Mouse (Mus musculus): Measurements from ENCODE around the gene Bmpr2. TPM values are rescaled to one million over a fixed set of nuclear protein-coding genes. Genes with fewer than 3 reads are reported as not detected.

Bmpr2 gene
- polyA plus RNA-seq, 1 experiment from 2014 or later = 5.2 TPM

- Histone ChIP-seq H3K9me3 (ENCODE audit: control insufficient read depth, low read length) (no peaks in the 10 kb centered on the region), H3K9ac (ENCODE audit: low read depth, low read length) (no peak overlapping the region), H3K27ac (ENCODE audit: low read depth, low read length) (no peak overlapping the region), H3K4me2 (no peak overlapping the region), H3K4me1 (replicated peaks; ENCODE audit: control insufficient read depth, insufficient read depth, low read length) (peaks cover 4% of the 10 kb centered on the region; the same call in 1 of the 2 replicates), H3K27me3 (replicated peaks; ENCODE audit: control insufficient read depth, insufficient read depth, low read length) (no peaks in the 10 kb centered on the region), H3K4me3 (ENCODE audit: low read depth, low read length) (no peak overlapping the region), H3K36me3 (ENCODE audit: control insufficient read depth, insufficient read depth, low read length) (peaks cover 16% of the 10 kb centered on the region)
- DNase-seq (ENCODE audit: low spot score) (no peak), ATAC-seq (replicated peaks; ENCODE audit: low FRiP score) (no peak)
- 84% methylated on average over 4 of the region's 4 CpGs for WGBS
Measured at GRCm38 (mm10) chr1:59812782-59813181, 49.6 kb downstream of the Bmpr2 start.

- no peak for ATAC-seq (replicated peaks; ENCODE audit: low FRiP score)
- Histone ChIP-seq H3K27ac (ENCODE audit: low read depth, low read length) (no peak overlapping the region), H3K9me3 (ENCODE audit: control insufficient read depth, low read length) (no peaks in the 10 kb centered on the region), H3K27me3 (replicated peaks; ENCODE audit: control insufficient read depth, insufficient read depth, low read length) (no peaks in the 10 kb centered on the region), H3K9ac (ENCODE audit: low read depth, low read length) (no peak overlapping the region), H3K4me2 (no peak overlapping the region), H3K4me1 (replicated peaks; ENCODE audit: control insufficient read depth, insufficient read depth, low read length) (peaks cover 5% of the 10 kb centered on the region; the same call in 1 of the 2 replicates), H3K36me3 (ENCODE audit: control insufficient read depth, insufficient read depth, low read length) (no peaks in the 10 kb centered on the region; the same call in 1 of the 2 replicates), H3K4me3 (ENCODE audit: low read depth, low read length) (no peak overlapping the region)
- no peak for DNase-seq (ENCODE audit: low spot score)
Measured at GRCm38 (mm10) chr1:59825421-59825820, 62.2 kb downstream of the Bmpr2 start.

GRCm38 (mm10) chr1:59826583-59826982, 63.4 kb downstream of the Bmpr2 start:
- WGBS = 86% methylated on average over 8 of the region's 8 CpGs
- H3K4me3 ChIP-seq (ENCODE audit: low read depth, low read length) = no peak overlapping the region
- peaks cover 5% of the 10 kb centered on the region; the same call in 1 of the 2 replicates for H3K4me1 ChIP-seq (replicated peaks; ENCODE audit: control insufficient read depth, insufficient read depth, low read length)
- ATAC-seq (replicated peaks; ENCODE audit: low FRiP score) (no peak), DNase-seq (ENCODE audit: low spot score) (no peak)
- H3K9ac ChIP-seq (ENCODE audit: low read depth, low read length) = no peak overlapping the region
- no peaks in the 10 kb centered on the region; the same call in 1 of the 2 replicates for H3K36me3 ChIP-seq (ENCODE audit: control insufficient read depth, insufficient read depth, low read length)
- H3K27ac ChIP-seq (ENCODE audit: low read depth, low read length) = no peak overlapping the region
- H3K9me3 ChIP-seq (ENCODE audit: control insufficient read depth, low read length) = no peaks in the 10 kb centered on the region
- no peak overlapping the region for H3K4me2 ChIP-seq
- no peaks in the 10 kb centered on the region for H3K27me3 ChIP-seq (replicated peaks; ENCODE audit: control insufficient read depth, insufficient read depth, low read length)

- Histone ChIP-seq H3K9ac (ENCODE audit: low read depth, low read length) (no peak overlapping the region), H3K27me3 (replicated peaks; ENCODE audit: control insufficient read depth, insufficient read depth, low read length) (no peaks in the 10 kb centered on the region), H3K4me3 (ENCODE audit: low read depth, low read length) (no peak overlapping the region), H3K4me2 (no peak overlapping the region), H3K4me1 (replicated peaks; ENCODE audit: control insufficient read depth, insufficient read depth, low read length) (peaks cover 5% of the 10 kb centered on the region; the same call in 1 of the 2 replicates), H3K9me3 (ENCODE audit: control insufficient read depth, low read length) (no peaks in the 10 kb centered on the region), H3K27ac (ENCODE audit: low read depth, low read length) (no peak overlapping the region), H3K36me3 (ENCODE audit: control insufficient read depth, insufficient read depth, low read length) (no peaks in the 10 kb centered on the region; the same call in 1 of the 2 replicates)
- no peak for DNase-seq (ENCODE audit: low spot score)
- 30% methylated on average over 2 of the region's 2 CpGs for WGBS
- ATAC-seq (replicated peaks; ENCODE audit: low FRiP score) = no peak
Measured at GRCm38 (mm10) chr1:59829410-59829809, 66.2 kb downstream of the Bmpr2 start.

GRCm38 (mm10) chr1:59830194-59830593, 67.0 kb downstream of the Bmpr2 start:
- ATAC-seq (replicated peaks; ENCODE audit: low FRiP score) = peak; percentile 71
- Histone ChIP-seq H3K9ac (ENCODE audit: low read depth, low read length) (no peak overlapping the region), H3K36me3 (ENCODE audit: control insufficient read depth, insufficient read depth, low read length) (no peaks in the 10 kb centered on the region), H3K4me3 (ENCODE audit: low read depth, low read length) (no peak overlapping the region), H3K27me3 (replicated peaks; ENCODE audit: control insufficient read depth, insufficient read depth, low read length) (no peaks in the 10 kb centered on the region), H3K4me2 (peak overlapping the region; percentile 37), H3K4me1 (replicated peaks; ENCODE audit: control insufficient read depth, insufficient read depth, low read length) (peaks cover 5% of the 10 kb centered on the region; the same call in 1 of the 2 replicates), H3K27ac (ENCODE audit: low read depth, low read length) (no peak overlapping the region), H3K9me3 (ENCODE audit: control insufficient read depth, low read length) (no peaks in the 10 kb centered on the region)
- DNase-seq (ENCODE audit: low spot score) = no peak
- WGBS = 30% methylated on average over 6 of the region's 6 CpGs

GRCm38 (mm10) chr1:59833723-59834122, 70.5 kb downstream of the Bmpr2 start:
- no peaks in the 10 kb centered on the region for H3K27me3 ChIP-seq (replicated peaks; ENCODE audit: control insufficient read depth, insufficient read depth, low read length)
- no peak overlapping the region for H3K9ac ChIP-seq (ENCODE audit: low read depth, low read length)
- no peak for DNase-seq (ENCODE audit: low spot score)
- WGBS = 12% methylated on average over 2 of the region's 2 CpGs
- no peak overlapping the region for H3K4me3 ChIP-seq (ENCODE audit: low read depth, low read length)
- H3K27ac ChIP-seq (ENCODE audit: low read depth, low read length) = no peak overlapping the region
- no peaks in the 10 kb centered on the region for H3K36me3 ChIP-seq (ENCODE audit: control insufficient read depth, insufficient read depth, low read length)
- H3K4me2 ChIP-seq = no peak overlapping the region
- H3K9me3 ChIP-seq (ENCODE audit: control insufficient read depth, low read length) = no peaks in the 10 kb centered on the region
- peaks cover 5% of the 10 kb centered on the region; the same call in 1 of the 2 replicates for H3K4me1 ChIP-seq (replicated peaks; ENCODE audit: control insufficient read depth, insufficient read depth, low read length)
- ATAC-seq (replicated peaks; ENCODE audit: low FRiP score) = peak; percentile 56

GRCm38 (mm10) chr1:59848327-59848726, 85.1 kb downstream of the Bmpr2 start:
- H3K27me3 ChIP-seq (replicated peaks; ENCODE audit: control insufficient read depth, insufficient read depth, low read length) = no peaks in the 10 kb centered on the region
- H3K36me3 ChIP-seq (ENCODE audit: control insufficient read depth, insufficient read depth, low read length) = peaks cover 2% of the 10 kb centered on the region; the same call in 1 of the 2 replicates
- no peak for DNase-seq (ENCODE audit: low spot score)
- 87% methylated on average over 8 of the region's 8 CpGs for WGBS
- no peak for ATAC-seq (replicated peaks; ENCODE audit: low FRiP score)
- no peak overlapping the region for H3K4me2 ChIP-seq
- H3K9me3 ChIP-seq (ENCODE audit: control insufficient read depth, low read length) = no peaks in the 10 kb centered on the region
- H3K27ac ChIP-seq (ENCODE audit: low read depth, low read length) = no peak overlapping the region
- no peak overlapping the region for H3K4me3 ChIP-seq (ENCODE audit: low read depth, low read length)
- H3K9ac ChIP-seq (ENCODE audit: low read depth, low read length) = no peak overlapping the region
- H3K4me1 ChIP-seq (replicated peaks; ENCODE audit: control insufficient read depth, insufficient read depth, low read length) = no peaks in the 10 kb centered on the region

GRCm38 (mm10) chr1:59859046-59859445, 95.8 kb downstream of the Bmpr2 start:
- 100% methylated on average over 1 of the region's 1 CpGs for WGBS
- H3K27ac ChIP-seq (ENCODE audit: low read depth, low read length) = no peak overlapping the region
- H3K9ac ChIP-seq (ENCODE audit: low read depth, low read length) = no peak overlapping the region
- H3K4me1 ChIP-seq (replicated peaks; ENCODE audit: control insufficient read depth, insufficient read depth, low read length) = no peaks in the 10 kb centered on the region
- H3K27me3 ChIP-seq (replicated peaks; ENCODE audit: control insufficient read depth, insufficient read depth, low read length) = no peaks in the 10 kb centered on the region
- DNase-seq (ENCODE audit: low spot score) (no peak), ATAC-seq (replicated peaks; ENCODE audit: low FRiP score) (no peak)
- peaks cover 15% of the 10 kb centered on the region; the same call in 1 of the 2 replicates for H3K36me3 ChIP-seq (ENCODE audit: control insufficient read depth, insufficient read depth, low read length)
- H3K4me3 ChIP-seq (ENCODE audit: low read depth, low read length) = no peak overlapping the region
- H3K9me3 ChIP-seq (ENCODE audit: control insufficient read depth, low read length) = no peaks in the 10 kb centered on the region
- H3K4me2 ChIP-seq = no peak overlapping the region

- peaks cover 15% of the 10 kb centered on the region; the same call in 1 of the 2 replicates for H3K36me3 ChIP-seq (ENCODE audit: control insufficient read depth, insufficient read depth, low read length)
- H3K4me3 ChIP-seq (ENCODE audit: low read depth, low read length) = no peak overlapping the region
- 65% methylated on average over 1 of the region's 1 CpGs for WGBS
- H3K9me3 ChIP-seq (ENCODE audit: control insufficient read depth, low read length) = no peaks in the 10 kb centered on the region
- H3K27ac ChIP-seq (ENCODE audit: low read depth, low read length) = no peak overlapping the region
- DNase-seq (ENCODE audit: low spot score) (no peak), ATAC-seq (replicated peaks; ENCODE audit: low FRiP score) (no peak)
- H3K4me2 ChIP-seq = no peak overlapping the region
- no peak overlapping the region for H3K9ac ChIP-seq (ENCODE audit: low read depth, low read length)
- H3K4me1 ChIP-seq (replicated peaks; ENCODE audit: control insufficient read depth, insufficient read depth, low read length) = no peaks in the 10 kb centered on the region
- H3K27me3 ChIP-seq (replicated peaks; ENCODE audit: control insufficient read depth, insufficient read depth, low read length) = no peaks in the 10 kb centered on the region
Measured at GRCm38 (mm10) chr1:59862144-59862543, 98.9 kb downstream of the Bmpr2 start.
